Mouse (Mus musculus): ENCODE results near the gene Cox10. TPM values are rescaled to one million over a fixed set of nuclear protein-coding genes. Genes with fewer than 3 reads are reported as not detected.
A peak's percentile ranks its signal among the peaks of the same experiment; 100 is the strongest.

The Cox10 gene
- polyA plus RNA-seq, 1 experiment = 12.0 TPM

DNA sequence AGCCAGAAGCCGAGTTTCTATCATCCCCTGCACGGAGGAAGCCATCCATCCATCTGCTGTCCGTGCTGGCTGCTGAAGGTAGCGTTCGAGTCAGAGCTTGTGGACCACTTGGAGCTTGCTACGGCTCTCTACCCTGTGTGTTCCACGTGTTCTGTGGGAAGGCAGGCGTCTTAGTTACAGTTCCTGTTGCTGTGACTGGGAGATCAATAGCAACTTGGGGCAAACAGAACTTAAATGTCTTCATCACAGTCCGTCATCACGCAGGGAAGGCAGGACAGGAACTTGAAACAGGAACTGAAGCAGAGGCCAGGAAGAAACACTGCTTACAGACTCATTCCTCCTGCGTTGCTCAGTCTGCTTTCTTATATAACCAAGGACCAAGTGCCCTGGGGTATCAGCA lies 130.9 kb downstream of the Cox10 start:
- no peak overlapping the region for H3K4me3 ChIP-seq (ENCODE audit: insufficient read depth, low read length)
- no peak overlapping the region for H3K27ac ChIP-seq (ENCODE audit: insufficient read depth, low read length)
- TF ChIP-seq CTCF (IDR thresholded peaks at IDR 0.05; ENCODE audit: borderline replicate concordance, insufficient read depth, low read length) = no peak
- no peak for TF ChIP-seq POLR2A (IDR thresholded peaks at IDR 0.05; ENCODE audit: low read depth, low read length)
- H3K4me1 ChIP-seq (ENCODE audit: control insufficient read depth, insufficient read depth, low read length) = 0 out of 2 replicates have a peak, but pooled peaks cover 2% of the 10 kb centered on the region

DNA sequence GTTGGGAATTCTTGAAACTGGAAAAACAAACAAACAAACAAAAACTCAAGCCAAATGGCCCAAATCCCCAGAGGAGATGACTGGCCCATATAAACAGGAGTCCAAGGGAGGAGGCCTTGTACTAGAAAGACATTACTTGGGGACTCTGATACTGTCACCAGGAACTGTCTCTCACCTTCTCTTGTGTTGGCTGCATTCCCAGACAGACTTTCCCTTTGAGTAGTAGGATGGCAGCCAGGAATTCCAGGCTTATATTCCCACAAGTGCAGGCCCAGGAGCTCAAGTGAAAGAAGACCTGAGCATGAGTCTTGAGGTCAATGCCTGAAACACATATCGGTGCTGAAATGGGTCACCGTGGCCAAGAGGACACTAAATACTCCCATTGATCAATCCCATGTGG lies 132.2 kb downstream of the Cox10 start:
- Histone ChIP-seq H3K4me3 (ENCODE audit: insufficient read depth, low read length) (no peak overlapping the region), H3K27ac (ENCODE audit: insufficient read depth, low read length) (no peak overlapping the region), H3K4me1 (ENCODE audit: control insufficient read depth, insufficient read depth, low read length) (0 out of 2 replicates have a peak, but pooled peaks cover 2% of the 10 kb centered on the region)
- TF ChIP-seq CTCF (IDR thresholded peaks at IDR 0.05; ENCODE audit: borderline replicate concordance, insufficient read depth, low read length) = no peak
- no peak for TF ChIP-seq POLR2A (IDR thresholded peaks at IDR 0.05; ENCODE audit: low read depth, low read length)

DNA sequence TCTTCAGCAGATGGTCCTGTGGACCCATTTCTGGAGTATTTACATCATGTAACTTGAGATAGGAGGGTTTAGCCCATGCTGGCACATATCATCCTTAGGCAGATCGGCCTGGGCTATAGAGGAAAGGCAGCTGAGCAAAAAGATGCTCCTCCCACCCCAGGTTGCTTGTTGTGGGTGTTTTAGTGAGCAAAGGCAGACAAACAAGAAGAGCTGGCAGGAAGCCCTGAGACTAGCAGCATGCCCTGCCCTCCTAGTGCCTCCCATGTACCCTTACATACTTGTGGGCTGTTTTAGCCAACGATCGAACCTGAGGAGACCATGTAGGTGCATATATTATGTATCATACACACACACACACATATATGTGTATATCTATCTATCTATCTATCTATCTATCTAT lies 135.3 kb downstream of the Cox10 start:
- TF ChIP-seq CTCF (IDR thresholded peaks at IDR 0.05; ENCODE audit: borderline replicate concordance, insufficient read depth, low read length) (no peak), POLR2A (IDR thresholded peaks at IDR 0.05; ENCODE audit: low read depth, low read length) (no peak)
- Histone ChIP-seq H3K4me3 (ENCODE audit: insufficient read depth, low read length) (no peak overlapping the region), H3K27ac (ENCODE audit: insufficient read depth, low read length) (no peak overlapping the region), H3K4me1 (ENCODE audit: control insufficient read depth, insufficient read depth, low read length) (0 out of 2 replicates have a peak, but pooled peaks cover 2% of the 10 kb centered on the region)

DNA sequence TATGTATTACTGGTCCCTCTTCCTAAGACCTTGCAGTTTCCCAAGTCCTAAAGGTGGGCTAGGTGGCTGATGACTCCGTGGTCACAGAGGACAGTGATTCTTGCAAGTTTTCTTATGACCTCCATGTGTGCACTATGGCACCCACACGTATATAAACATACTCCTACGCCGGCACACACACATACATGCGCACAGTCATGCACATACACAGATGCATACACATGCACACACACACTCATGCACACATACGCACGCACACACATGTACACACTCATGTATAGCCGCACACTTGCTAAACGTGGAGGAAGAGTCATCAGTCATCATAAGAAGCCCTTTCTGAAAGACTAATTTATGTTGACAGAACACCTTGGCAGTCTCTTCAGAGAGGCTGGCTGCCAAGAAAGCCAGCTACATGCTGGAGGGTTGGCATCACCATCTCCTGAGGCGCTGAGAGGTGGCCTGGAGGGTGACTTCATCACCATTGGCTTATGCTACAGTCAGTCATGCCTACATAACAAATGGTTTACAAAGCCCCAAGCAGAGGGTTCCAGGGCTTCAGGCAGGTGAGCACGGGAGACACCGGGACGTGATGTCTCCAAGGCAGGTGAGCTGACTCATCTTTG lies 135.9 kb downstream of the Cox10 start:
- no peak overlapping the region for H3K27ac ChIP-seq (ENCODE audit: insufficient read depth, low read length)
- TF ChIP-seq POLR2A (IDR thresholded peaks at IDR 0.05; ENCODE audit: low read depth, low read length) = no peak
- TF ChIP-seq CTCF (IDR thresholded peaks at IDR 0.05; ENCODE audit: borderline replicate concordance, insufficient read depth, low read length) = no peak
- no peak overlapping the region for H3K4me3 ChIP-seq (ENCODE audit: insufficient read depth, low read length)
- H3K4me1 ChIP-seq (ENCODE audit: control insufficient read depth, insufficient read depth, low read length) = 0 out of 2 replicates have a peak, but pooled peaks cover 2% of the 10 kb centered on the region

DNA sequence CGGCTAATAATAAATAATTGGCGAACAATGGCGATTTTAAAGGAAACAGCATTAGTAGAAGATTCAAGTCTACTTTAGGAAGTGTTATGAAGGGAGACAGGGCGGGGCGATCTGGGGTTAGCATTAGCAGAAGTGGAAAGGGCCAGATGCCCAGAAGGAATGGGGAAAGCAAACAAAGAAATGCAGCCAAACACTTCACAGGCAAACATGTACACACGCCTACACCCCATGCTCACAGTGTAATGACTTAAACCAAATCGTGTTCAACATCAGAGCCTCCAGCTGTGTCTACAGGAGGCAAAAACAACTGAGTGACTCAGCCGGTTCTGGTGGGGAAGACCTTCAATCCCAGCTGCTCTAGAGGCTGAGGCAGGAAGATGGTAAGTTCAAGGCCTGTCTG lies 137.1 kb downstream of the Cox10 start:
- no peak overlapping the region for H3K4me3 ChIP-seq (ENCODE audit: insufficient read depth, low read length)
- H3K4me1 ChIP-seq (ENCODE audit: control insufficient read depth, insufficient read depth, low read length) = 0 out of 2 replicates have a peak, but pooled peaks cover 2% of the 10 kb centered on the region
- H3K27ac ChIP-seq (ENCODE audit: insufficient read depth, low read length) = no peak overlapping the region
- TF ChIP-seq POLR2A (IDR thresholded peaks at IDR 0.05; ENCODE audit: low read depth, low read length) (no peak), CTCF (IDR thresholded peaks at IDR 0.05; ENCODE audit: borderline replicate concordance, insufficient read depth, low read length) (no peak)

DNA sequence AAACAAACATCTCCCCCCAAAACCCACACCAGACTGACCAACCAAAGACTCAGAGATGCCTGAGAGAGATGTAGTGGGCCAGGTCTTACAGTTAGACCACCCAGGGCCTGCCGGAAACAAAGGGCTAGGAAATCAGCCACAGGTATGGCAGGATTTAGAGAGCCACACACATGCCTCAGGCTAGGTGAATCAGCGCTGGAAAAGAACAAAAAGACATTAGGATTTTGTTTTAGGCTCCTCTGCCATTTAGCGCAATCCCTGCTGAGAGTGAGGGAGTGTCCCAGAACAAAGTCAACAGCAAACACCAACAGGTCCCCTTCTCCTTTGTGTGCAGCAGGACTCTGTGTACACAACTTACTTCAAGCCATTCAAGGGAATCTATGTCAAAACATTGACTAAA lies 142.6 kb downstream of the Cox10 start:
- Histone ChIP-seq H3K4me1 (ENCODE audit: control insufficient read depth, insufficient read depth, low read length) (no peaks in the 10 kb centered on the region), H3K4me3 (ENCODE audit: insufficient read depth, low read length) (no peak overlapping the region), H3K27ac (ENCODE audit: insufficient read depth, low read length) (no peak overlapping the region)
- TF ChIP-seq POLR2A (IDR thresholded peaks at IDR 0.05; ENCODE audit: low read depth, low read length) = no peak
- no peak for TF ChIP-seq CTCF (IDR thresholded peaks at IDR 0.05; ENCODE audit: borderline replicate concordance, insufficient read depth, low read length)

DNA sequence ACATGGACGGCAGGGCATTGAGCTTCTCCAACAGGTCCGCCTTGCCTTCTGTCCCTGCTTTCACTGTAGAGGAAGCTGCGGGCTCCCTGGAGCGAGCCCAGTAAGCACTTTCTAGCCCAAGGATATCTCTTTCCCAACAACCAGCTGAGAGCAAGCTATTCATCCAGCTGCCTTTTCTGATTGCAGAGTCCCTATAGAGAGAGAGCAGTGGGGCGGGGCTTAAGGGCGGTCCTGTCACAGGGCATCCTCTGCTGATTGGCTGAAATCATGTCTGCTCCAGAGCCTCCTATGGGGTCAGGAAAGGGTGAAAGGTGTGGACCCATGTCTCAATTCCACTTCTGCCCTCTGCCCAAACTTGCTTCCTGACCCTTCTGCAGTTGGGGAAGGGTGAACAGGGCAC lies 152.4 kb downstream of the Cox10 start:
- TF ChIP-seq CTCF (IDR thresholded peaks at IDR 0.05; ENCODE audit: borderline replicate concordance, insufficient read depth, low read length) (no peak), POLR2A (IDR thresholded peaks at IDR 0.05; ENCODE audit: low read depth, low read length) (no peak)
- H3K4me1 ChIP-seq (ENCODE audit: control insufficient read depth, insufficient read depth, low read length) = no peaks in the 10 kb centered on the region
- H3K27ac ChIP-seq (ENCODE audit: insufficient read depth, low read length) = no peak overlapping the region
- H3K4me3 ChIP-seq (ENCODE audit: insufficient read depth, low read length) = no peak overlapping the region

DNA sequence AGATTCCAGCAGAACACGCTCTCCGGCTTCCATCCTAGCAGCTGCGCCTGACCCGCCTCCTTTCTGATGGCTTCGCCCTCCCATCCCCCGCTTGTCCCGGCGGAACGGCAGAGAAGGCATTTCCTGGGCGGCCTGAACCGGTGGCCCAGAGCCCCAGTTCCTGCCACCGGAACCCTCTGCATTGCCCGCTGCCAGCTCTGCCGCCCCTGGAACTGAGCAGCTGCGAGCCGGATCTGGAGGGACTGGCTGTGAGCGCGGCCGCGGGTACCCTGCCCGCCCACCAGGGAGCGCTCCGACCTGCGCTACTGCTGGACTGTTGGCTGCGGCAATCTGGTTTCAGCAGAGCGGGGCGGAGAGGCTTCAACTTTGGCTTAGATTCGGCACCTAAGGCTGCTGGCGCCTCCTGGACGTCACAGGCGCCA lies 154.1 kb downstream of the Cox10 start:
- Histone ChIP-seq H3K4me1 (ENCODE audit: control insufficient read depth, insufficient read depth, low read length) (no peaks in the 10 kb centered on the region), H3K4me3 (ENCODE audit: insufficient read depth, low read length) (no peak overlapping the region; the same call in 1 of the 2 replicates), H3K27ac (ENCODE audit: insufficient read depth, low read length) (no peak overlapping the region)
- TF ChIP-seq CTCF (IDR thresholded peaks at IDR 0.05; ENCODE audit: borderline replicate concordance, insufficient read depth, low read length) (peak; percentile 83), POLR2A (IDR thresholded peaks at IDR 0.05; ENCODE audit: low read depth, low read length) (no peak)

DNA sequence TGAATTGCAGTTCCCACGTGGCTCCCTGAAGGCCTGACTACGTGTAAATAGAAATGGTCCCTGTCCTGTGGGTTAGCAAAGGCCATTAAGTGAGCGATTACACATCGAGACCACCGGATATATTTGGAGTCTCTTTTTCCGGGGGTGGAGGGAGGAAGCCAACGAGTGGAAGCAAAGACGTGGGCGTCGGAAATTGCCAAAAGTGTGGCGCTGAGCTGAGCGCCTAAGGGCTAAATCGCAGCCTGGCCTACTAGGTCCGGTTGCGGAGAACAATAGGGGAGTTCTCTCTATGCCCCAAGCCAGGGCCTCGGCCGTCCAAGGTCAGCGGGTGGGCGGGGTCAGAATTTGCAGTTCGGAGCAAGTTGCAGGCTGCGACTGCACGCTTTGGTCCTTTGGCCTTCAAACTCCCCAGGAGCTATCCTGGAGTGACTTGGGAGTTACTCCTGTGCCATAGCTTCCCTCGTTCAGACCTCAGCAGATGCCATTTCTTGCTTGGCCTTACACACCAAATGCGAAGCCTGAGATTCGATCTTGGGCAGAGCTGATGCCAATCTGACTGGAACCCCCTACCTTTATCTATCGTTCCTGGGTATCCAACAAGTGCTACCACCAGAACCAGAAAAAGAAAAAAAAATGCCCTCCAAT lies 154.9 kb downstream of the Cox10 start:
- Histone ChIP-seq H3K4me1 (ENCODE audit: control insufficient read depth, insufficient read depth, low read length) (no peaks in the 10 kb centered on the region), H3K27ac (ENCODE audit: insufficient read depth, low read length) (no peak overlapping the region), H3K4me3 (ENCODE audit: insufficient read depth, low read length) (no peak overlapping the region)
- no peak for TF ChIP-seq POLR2A (IDR thresholded peaks at IDR 0.05; ENCODE audit: low read depth, low read length)
- no peak for TF ChIP-seq CTCF (IDR thresholded peaks at IDR 0.05; ENCODE audit: borderline replicate concordance, insufficient read depth, low read length)

DNA sequence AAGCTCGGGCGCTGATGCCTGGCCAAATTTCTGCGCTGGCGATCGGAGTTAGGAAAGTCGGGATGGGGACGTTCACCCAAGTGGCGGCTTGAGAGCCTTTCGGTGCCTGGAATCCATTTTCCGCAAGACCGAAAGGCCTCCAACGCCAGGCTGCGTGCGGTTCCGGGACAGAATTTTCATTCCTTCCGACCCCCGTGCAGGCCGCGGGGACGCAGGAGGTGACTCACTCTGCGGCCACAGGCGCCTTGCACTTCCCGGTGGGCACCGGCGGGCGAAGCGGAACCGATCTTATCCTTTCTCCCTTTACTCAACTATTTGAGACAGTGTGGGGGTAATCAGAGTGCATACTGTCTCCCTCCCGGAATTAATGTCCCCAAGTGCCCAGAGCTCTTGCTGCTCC lies 155.9 kb downstream of the Cox10 start:
- TF ChIP-seq CTCF (IDR thresholded peaks at IDR 0.05; ENCODE audit: borderline replicate concordance, insufficient read depth, low read length) (no peak), POLR2A (IDR thresholded peaks at IDR 0.05; ENCODE audit: low read depth, low read length) (no peak)
- Histone ChIP-seq H3K4me3 (ENCODE audit: insufficient read depth, low read length) (no peak overlapping the region; the same call in 1 of the 2 replicates), H3K4me1 (ENCODE audit: control insufficient read depth, insufficient read depth, low read length) (no peaks in the 10 kb centered on the region), H3K27ac (ENCODE audit: insufficient read depth, low read length) (no peak overlapping the region)
